Mouse (Mus musculus): ENCODE measurements around the gene B3gnt6.

Gene B3gnt6

GRCm38 (mm10) chr7:98149802-98150201, 49.5 kb downstream of the B3gnt6 start:
- no peak for DNase-seq (ENCODE audit: low spot score in 2 of 2)

DNA sequence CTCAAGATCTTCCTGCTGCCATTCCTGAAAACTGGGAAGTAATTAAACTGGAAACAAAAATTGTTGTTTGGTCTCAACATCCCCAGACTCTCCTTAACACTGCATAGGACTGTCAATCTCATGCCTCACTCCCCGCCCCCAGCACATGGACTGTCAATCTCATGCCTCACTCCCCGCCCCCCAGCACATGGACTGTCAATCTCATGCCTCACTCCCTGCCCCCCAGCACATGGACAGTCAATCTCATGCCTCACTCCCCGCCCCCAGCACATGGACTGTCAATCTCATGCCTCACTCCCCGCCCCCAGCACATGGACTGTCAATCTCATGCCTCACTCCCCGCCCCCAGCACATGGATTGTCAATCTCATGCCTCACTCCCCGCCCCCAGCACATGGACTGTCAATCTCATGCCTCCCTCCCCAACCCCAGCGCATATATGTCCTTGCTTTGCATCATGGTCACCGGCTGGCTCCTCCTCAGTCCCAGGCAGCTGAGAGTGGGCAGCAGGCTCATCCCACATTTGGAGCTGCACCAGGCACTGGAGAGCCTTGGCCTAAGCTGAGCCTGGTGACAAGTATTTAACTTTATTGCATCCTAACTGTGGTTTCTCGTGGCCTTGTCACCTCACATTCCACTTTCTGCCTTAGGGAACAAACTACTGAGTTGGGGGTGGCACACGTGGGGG, 50.4 kb downstream of the B3gnt6 start:
- DNase-seq (ENCODE audit: low spot score in 2 of 2): no peak

DNA sequence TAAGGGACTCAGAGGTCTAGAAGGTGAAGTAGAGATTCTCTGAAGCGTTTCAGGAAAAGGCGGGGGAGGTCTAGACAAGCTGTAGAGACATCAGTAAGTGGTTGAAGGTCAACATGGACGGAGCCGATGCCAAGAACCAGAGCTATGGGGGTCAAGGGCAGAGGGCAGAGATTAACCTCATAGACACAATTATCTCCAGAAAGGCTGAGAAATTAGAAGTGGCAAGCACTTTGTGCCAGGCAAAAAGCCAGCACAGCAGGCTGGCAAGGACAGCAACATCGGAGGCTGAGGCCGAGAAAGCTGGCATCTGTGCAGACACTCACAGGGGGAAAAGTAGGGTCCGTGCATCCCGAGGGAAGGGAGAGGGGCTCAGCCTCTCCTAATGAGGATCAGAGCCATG, 51.5 kb downstream of the B3gnt6 start:
- DNase-seq (ENCODE audit: low spot score in 2 of 2): no peak

- no peak for DNase-seq (ENCODE audit: low spot score in 2 of 2)
These were observed 52.8 kb downstream of the B3gnt6 start for GRCm38 (mm10) chr7:98146447-98146845.

DNA sequence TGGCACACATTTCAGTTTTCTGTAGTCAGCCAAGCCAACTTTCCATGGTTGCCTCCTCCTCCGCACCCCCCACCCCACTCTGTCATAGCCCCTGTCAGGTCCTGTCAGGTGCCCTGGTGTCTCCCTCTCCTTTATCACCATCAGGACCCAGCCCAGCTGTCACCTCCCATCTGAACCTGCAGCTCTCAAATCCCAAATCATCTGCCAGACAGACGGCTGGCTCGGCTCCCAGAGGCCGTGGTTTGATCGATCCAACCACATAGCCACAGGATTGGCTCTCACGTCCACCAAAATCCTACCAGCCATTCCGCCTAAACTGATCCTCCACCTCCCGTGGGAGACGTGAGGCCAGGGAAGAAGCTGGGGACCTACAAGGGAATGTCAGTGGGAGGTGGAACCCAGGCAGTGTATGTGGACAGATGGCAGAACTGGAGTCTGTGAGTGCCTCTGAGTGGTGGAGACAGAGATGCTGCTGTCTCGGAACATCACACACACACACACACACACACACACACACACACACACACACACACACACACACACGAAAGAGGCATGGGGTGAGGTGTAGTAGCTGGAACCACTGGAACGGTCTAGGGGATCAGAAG, 53.3 kb downstream of the B3gnt6 start:
- no peak for DNase-seq (ENCODE audit: low spot score in 2 of 2)

DNA sequence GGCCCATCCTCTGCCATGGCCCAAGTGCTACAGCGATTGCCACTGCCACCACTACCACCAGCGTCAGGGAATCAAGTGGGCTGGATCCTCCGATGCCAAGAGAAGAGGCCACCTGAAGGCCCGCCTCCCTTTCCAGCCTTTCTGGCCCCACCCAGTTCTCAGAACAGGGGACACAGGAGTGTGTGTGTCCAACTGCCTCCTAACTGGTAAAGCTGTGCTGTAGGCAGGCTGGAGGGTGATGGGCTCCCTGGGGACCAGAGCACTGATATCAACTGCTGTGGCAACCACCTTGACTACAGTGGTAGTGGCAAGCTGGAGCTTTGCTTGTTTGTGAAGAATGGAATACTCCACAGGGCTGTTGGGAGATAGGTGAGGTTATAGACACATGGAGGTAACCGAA, 53.9 kb downstream of the B3gnt6 start, which contains the start of gene Omp:
Gene Omp, minus strand, starts transcription at position 101 of the 400 bp plus-strand sequence.
- DNase-seq (ENCODE audit: low spot score in 2 of 2): no peak

DNA sequence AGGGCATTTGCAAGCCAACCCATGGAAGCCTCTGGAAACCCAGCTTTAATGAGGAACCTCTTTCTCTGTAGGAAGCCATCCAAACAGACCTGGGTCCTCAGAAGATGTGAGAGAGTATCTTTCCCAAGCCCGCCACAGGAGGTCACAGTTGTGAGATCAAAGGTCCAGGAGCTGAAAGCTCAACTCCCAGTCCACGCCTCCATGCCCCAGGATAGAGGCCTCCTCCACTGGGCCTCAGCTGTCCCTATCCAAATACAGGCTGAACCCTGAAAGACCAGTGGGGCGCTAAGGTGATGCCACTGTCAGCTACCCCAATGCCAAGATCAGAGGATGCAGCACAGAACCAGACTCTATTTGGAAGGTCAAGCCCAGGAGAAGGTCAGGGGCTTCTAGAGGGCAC, 56.6 kb downstream of the B3gnt6 start:
- no peak for DNase-seq (ENCODE audit: low spot score in 2 of 2)

All from urinary bladder, postnatal 36 days (tissue).